Mouse (Mus musculus) MEL (cell line): ENCODE results near the gene Cdh24. TPM values are rescaled to one million over a fixed set of nuclear protein-coding genes. Genes with fewer than 3 reads are reported as not detected.

Experiments used
- DNase-seq: peaks from one replicate; pipeline ENCODE4 v3.0.0; 2011; ENCODE audit warnings: low read depth, low spot score
- H3K27ac ChIP-seq: 2 replicates; pipeline ENCODE4 v1.5.1; 2012; ENCODE audit warnings: low read depth, mild to moderate bottlenecking, control low read depth, low read length, moderate library complexity; ENCODE audit not compliant: control insufficient read depth
- H3K27me3 ChIP-seq, 2 experiments: fragments of 150-350 bp in 1 of 2; sonication (generic) in 1 of 2; 2 replicates each; pipeline ENCODE4 v1.6.1; 2012; ENCODE audit warnings: low read length in 2 of 2, mild to moderate bottlenecking in 2 of 2, improper control_type of control experiment in 1 of 2, moderate library complexity in 1 of 2; ENCODE audit not compliant: insufficient read depth in 2 of 2, control insufficient read depth in 1 of 2
- H3K36me3 ChIP-seq, 2 experiments: 2 replicates each; pipeline ENCODE4 v1.6.1; 2012 to 2014; ENCODE audit warnings: low read length in 2 of 2, improper control_type of control experiment in 1 of 2, inconsistent platforms in 1 of 2, mild to moderate bottlenecking in 1 of 2; ENCODE audit not compliant: insufficient read depth in 2 of 2, control insufficient read depth in 1 of 2
- H3K4me1 ChIP-seq, 2 experiments: fragments of 150-350 bp in 1 of 2; sonication (generic) in 1 of 2; 2 replicates each; pipeline ENCODE4 v1.6.1; 2012; ENCODE audit warnings: low read length in 2 of 2, improper control_type of control experiment in 1 of 2, mild to moderate bottlenecking in 1 of 2; ENCODE audit not compliant: insufficient read depth in 2 of 2, control insufficient read depth in 1 of 2
- H3K4me3 ChIP-seq, 2 experiments: fragments of 150-350 bp in 1 of 2; sonication (generic) in 1 of 2; 2 replicates each; pipeline ENCODE4 v1.5.1; 2012; ENCODE audit warnings: low read depth in 2 of 2, low read length in 2 of 2, mild to moderate bottlenecking in 2 of 2, moderate library complexity in 2 of 2, control low read depth in 1 of 2, improper control_type of control experiment in 1 of 2; ENCODE audit not compliant: control insufficient read depth in 1 of 2, insufficient read depth in 1 of 2
- H3K79me2 ChIP-seq: 2 replicates; pipeline ENCODE4 v1.6.1; 2012; ENCODE audit warnings: mild to moderate bottlenecking, low read length, moderate library complexity; ENCODE audit not compliant: control insufficient read depth, poor library complexity, insufficient read depth
- H3K9ac ChIP-seq: 2 replicates; pipeline ENCODE4 v1.6.1; 2012; ENCODE audit warnings: low read depth, mild to moderate bottlenecking, control low read depth, low read length, moderate library complexity; ENCODE audit not compliant: control insufficient read depth, poor library complexity, severe bottlenecking
- H3K9me3 ChIP-seq: fragments of 150-350 bp; sonication (generic); replicated peaks from 2 replicates; pipeline ENCODE4 v1.6.1; 2012; ENCODE audit warnings: mild to moderate bottlenecking, low read length, improper control_type of control experiment, moderate library complexity; ENCODE audit not compliant: insufficient read depth
- CTCF ChIP-seq, 3 experiments: IDR thresholded peaks in 2 of 3; conservative IDR thresholded peaks in 1 of 3; 2 replicates each; pipeline ENCODE4 v1.5.1; 2011 to 2012; ENCODE audit warnings: low read length in 3 of 3, low read depth in 2 of 3, mild to moderate bottlenecking in 2 of 3, improper control_type of control experiment in 1 of 3, inconsistent platforms in 1 of 3, mixed read lengths in 1 of 3, moderate library complexity in 1 of 3; ENCODE audit not compliant: control insufficient read depth in 1 of 3, insufficient read depth in 1 of 3, poor library complexity in 1 of 3, severe bottlenecking in 1 of 3
- GATA1 ChIP-seq: IDR thresholded peaks from 2 replicates; pipeline ENCODE4 v1.6.1; 2011; ENCODE audit warnings: low read depth, low read length, improper control_type of control experiment
- HCFC1 ChIP-seq: IDR thresholded peaks from 2 replicates; pipeline ENCODE4 v1.6.1; 2012; ENCODE audit warnings: low read depth, mild to moderate bottlenecking, inconsistent platforms, low read length, improper control_type of control experiment, moderate library complexity
- JUND ChIP-seq: IDR thresholded peaks from 2 replicates; pipeline ENCODE4 v1.6.1; 2011; ENCODE audit warnings: low read depth, mild to moderate bottlenecking, improper control_type of control experiment, low read length
- MAFK ChIP-seq: IDR thresholded peaks from 2 replicates; pipeline ENCODE4 v1.6.1; 2011; ENCODE audit warnings: low read depth, mild to moderate bottlenecking, low read length, improper control_type of control experiment, borderline replicate concordance
- MAX ChIP-seq: IDR thresholded peaks from 2 replicates; pipeline ENCODE4 v1.6.1; 2011; ENCODE audit warnings: low read length, improper control_type of control experiment
- MAZ ChIP-seq: IDR thresholded peaks from 2 replicates; pipeline ENCODE4 v1.6.1; 2012; ENCODE audit warnings: low read depth, mild to moderate bottlenecking, inconsistent platforms, low read length, improper control_type of control experiment
- MXI1 ChIP-seq: IDR thresholded peaks from 2 replicates; pipeline ENCODE4 v1.6.1; 2011; ENCODE audit warnings: mild to moderate bottlenecking, low read depth, low read length, improper control_type of control experiment
- MYC ChIP-seq: IDR thresholded peaks from 2 replicates; pipeline ENCODE4 v1.6.1; 2011; ENCODE audit warnings: low read depth, mild to moderate bottlenecking, low read length, improper control_type of control experiment, moderate library complexity
- NELFE ChIP-seq: IDR thresholded peaks from 2 replicates; pipeline ENCODE4 v1.6.1; 2011; ENCODE audit warnings: low read depth, low read length, improper control_type of control experiment
- NRF1 ChIP-seq: IDR thresholded peaks from 2 replicates; pipeline ENCODE4 v1.6.1; 2014; ENCODE audit warnings: low read depth, mild to moderate bottlenecking, inconsistent platforms, low read length, improper control_type of control experiment, moderate library complexity; ENCODE audit not compliant: poor library complexity, insufficient read depth, severe bottlenecking
- POLR2A ChIP-seq, 2 experiments: IDR thresholded peaks; 2 replicates each; pipeline ENCODE4 v1.6.1; 2011 to 2012; ENCODE audit warnings: low read length in 2 of 2, mild to moderate bottlenecking in 2 of 2, control low read depth in 1 of 2, improper control_type of control experiment in 1 of 2, low read depth in 1 of 2, moderate library complexity in 1 of 2; ENCODE audit not compliant: control insufficient read depth in 1 of 2, insufficient read depth in 1 of 2, poor library complexity in 1 of 2
- POLR2AphosphoS2 ChIP-seq: IDR thresholded peaks from 2 replicates; pipeline ENCODE4 v1.6.1; 2011; ENCODE audit warnings: low read length, improper control_type of control experiment
- RAD21 ChIP-seq: IDR thresholded peaks from 2 replicates; pipeline ENCODE4 v1.6.1; 2011; ENCODE audit warnings: mild to moderate bottlenecking, low read depth, low read length, improper control_type of control experiment
- SMC3 ChIP-seq: IDR thresholded peaks from 2 replicates; pipeline ENCODE4 v1.6.1; 2011; ENCODE audit warnings: low read depth, low read length, improper control_type of control experiment
- TBP ChIP-seq: IDR thresholded peaks from 2 replicates; pipeline ENCODE4 v1.8.0; 2011; ENCODE audit warnings: low read depth, low read length, improper control_type of control experiment
- TCF12 ChIP-seq: IDR thresholded peaks from 2 replicates; pipeline ENCODE4 v1.6.1; 2014; ENCODE audit warnings: low read depth, mild to moderate bottlenecking, inconsistent platforms, low read length, improper control_type of control experiment, moderate library complexity
- UBTF ChIP-seq: IDR thresholded peaks from 2 replicates; pipeline ENCODE4 v1.6.1; 2012; ENCODE audit warnings: low read depth, mild to moderate bottlenecking, inconsistent platforms, low read length, improper control_type of control experiment, moderate library complexity, borderline replicate concordance; ENCODE audit not compliant: insufficient read depth
- USF1 ChIP-seq: IDR thresholded peaks from 2 replicates; pipeline ENCODE4 v1.6.1; 2014; ENCODE audit warnings: low read depth, mild to moderate bottlenecking, inconsistent platforms, low read length, improper control_type of control experiment, moderate library complexity
- ZC3H11A ChIP-seq: IDR thresholded peaks from 2 replicates; pipeline ENCODE4 v1.6.1; 2012; ENCODE audit warnings: low read depth, mild to moderate bottlenecking, inconsistent platforms, low read length, improper control_type of control experiment
- ZMIZ1 ChIP-seq: IDR thresholded peaks from 2 replicates; pipeline ENCODE4 v1.6.1; 2012; ENCODE audit warnings: low read depth, mild to moderate bottlenecking, inconsistent platforms, low read length, improper control_type of control experiment, moderate library complexity
- polyA plus RNA-seq, 2 experiments: library from polyadenylated mRNA; stranded (reverse) in 1 of 2; unstranded in 1 of 2; fragments of >175 nt in 1 of 2; fragments of >200 nt in 1 of 2; gene quantifications; 2 replicates each; pipeline versions ENCODE4 v1.2.1 to v1.2.4; 2012; ENCODE audit warnings: low replicate concordance in 2 of 2, low read depth in 1 of 2; ENCODE audit not compliant: insufficient read length in 2 of 2, insufficient read depth in 1 of 2, missing spikeins in 1 of 2
- total RNA-seq: library from RNA; depleted of rRNA; stranded (reverse); fragments of 300-350 nt; gene quantifications from 2 replicates; pipeline ENCODE4 v1.2.3, GENCODE M21; 2012; rRNA removed

Gene Cdh24
- total RNA-seq (0.89 and 0.92 TPM in 2 replicates), polyA plus RNA-seq (1 to 10 TPM in 1 of 2 experiments, not detected in 1; 5.8 TPM)

DNA sequence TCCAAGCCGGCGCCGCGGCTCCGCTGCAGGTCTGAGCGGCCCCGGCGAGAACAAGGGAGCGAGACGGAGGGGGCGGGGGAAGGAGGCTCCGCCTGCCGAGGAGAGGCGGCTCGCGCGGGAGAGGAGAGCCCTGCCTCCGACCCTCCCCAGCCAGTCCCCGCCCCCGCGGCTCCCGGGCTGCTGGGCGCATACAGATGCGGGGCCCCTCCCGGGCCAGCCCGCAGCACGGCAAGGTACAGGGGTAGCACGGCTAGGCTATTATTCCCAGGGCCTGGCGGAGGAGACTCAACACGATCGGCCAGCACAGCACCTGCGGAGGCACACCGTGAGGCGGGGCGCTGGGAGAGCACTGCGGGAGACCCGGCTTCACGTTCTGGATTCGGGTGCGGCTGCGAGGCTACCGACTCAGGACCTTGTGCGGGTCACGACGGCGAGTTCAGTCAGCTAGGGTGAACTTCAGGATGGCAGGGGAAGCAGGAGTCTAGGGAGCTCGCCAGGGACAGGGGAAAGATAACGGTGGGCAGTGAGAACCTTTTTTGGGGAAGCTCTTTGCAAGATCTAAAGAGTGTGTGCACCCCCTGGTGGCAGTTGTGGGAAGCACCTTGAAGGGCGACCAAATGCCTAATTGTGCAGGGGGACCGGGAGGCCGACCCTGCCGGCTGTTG is at the start of gene Cdh24:
Cdh24 (minus strand) TSS at position 60 of the 665 bp plus-strand sequence.
- peak within 1 kb of the TSS; percentile 63 for H3K27ac ChIP-seq
- TF ChIP-seq SMC3, result peak; percentile 91
- TF ChIP-seq ZMIZ1, result peak; percentile 4; the same call in 1 of the 2 replicates
- TF ChIP-seq MXI1, result peak; percentile 68
- TF ChIP-seq NRF1, result 0 out of 2 replicates have a peak, but pooled peaks have one; percentile 7
- TF ChIP-seq GATA1, result peak; percentile 58
- TF ChIP-seq TCF12, result peak; percentile 43; the same call in 1 of the 2 replicates
- TF ChIP-seq POLR2AphosphoS2, result peak; percentile 91; the same call in 1 of the 2 replicates
- TF ChIP-seq TBP, result no peak; the same call in 1 of the 2 replicates
- 0 out of 2 replicates have a peak, but pooled peaks have one; percentile 17 for TF ChIP-seq UBTF
- peak; percentile 44; the same call in 1 of the 2 replicates for TF ChIP-seq MAZ
- TF ChIP-seq MYC, result no peak
- TF ChIP-seq JUND, result no peak; the same call in 1 of the 2 replicates
- TF ChIP-seq ZC3H11A, result peak; percentile 67
- peak; percentile 78 for TF ChIP-seq RAD21
- TF ChIP-seq MAFK, result no peak
- peak; percentile 80 to 88 (median 84) for TF ChIP-seq CTCF (IDR thresholded peaks at IDR 0.05 in 2 of 3, conservative IDR thresholded peaks at IDR 0.05 in 1 of 3; ENCODE audit: control insufficient read depth in 1 of 3, insufficient read depth in 1 of 3, low read depth in 2 of 3, low read length in 3 of 3, poor library complexity in 1 of 3, severe bottlenecking in 1 of 3)
- peak; percentile 6; the same call in 1 of the 2 replicates for TF ChIP-seq NELFE
- peak; percentile 33; the same call in 1 of the 2 replicates for TF ChIP-seq HCFC1
- no peaks in the 10 kb centered on the region; the same call in 1 of the 2 replicates for H3K79me2 ChIP-seq
- H3K9me3 ChIP-seq, result no peaks in the 10 kb centered on the region
- DNase-seq, result peak; percentile 90
- H3K27me3 ChIP-seq, result no peaks in the 10 kb centered on the region
- H3K4me1 ChIP-seq, result peaks cover 4% of the 10 kb centered on the region in 2 experiments; a peak in 2 of 4 replicates
- peak within 1 kb of the TSS; percentile 77 for H3K9ac ChIP-seq
- H3K4me3 ChIP-seq, result peak within 1 kb of the TSS; percentile 66 to 92
- no peaks in the 10 kb centered on the region; a peak in 2 of 4 replicates for H3K36me3 ChIP-seq

DNA sequence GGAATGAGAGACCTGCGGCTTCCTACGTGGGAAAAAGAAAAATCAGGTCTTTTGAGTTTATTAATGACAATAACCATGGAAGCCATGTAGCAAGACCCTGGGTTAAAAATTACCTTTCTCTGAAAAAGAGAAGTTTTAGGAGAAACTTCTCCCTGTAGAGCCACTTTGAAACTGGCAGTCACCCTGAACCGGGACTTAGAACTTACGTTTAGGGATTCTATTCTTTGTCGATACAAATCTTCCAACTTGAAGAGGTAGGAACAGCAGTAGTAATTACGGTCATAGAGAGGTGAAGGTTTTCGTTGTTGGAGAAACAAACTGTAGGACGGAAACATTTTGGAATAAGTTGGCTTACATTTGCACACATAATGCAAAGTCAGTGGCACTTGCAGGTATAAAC is 46.1 kb upstream of the Cdh24 start:
- peak; percentile 58 for DNase-seq

More for the DNA sequence above, 46.1 kb upstream of the Cdh24 start:
- peaks cover 47% of the 10 kb centered on the region for H3K79me2 ChIP-seq
- H3K9ac ChIP-seq, result peak overlapping the region; percentile 90
- no peak for TF ChIP-seq POLR2A (IDR thresholded peaks at IDR 0.05; ENCODE audit: control insufficient read depth in 1 of 2, insufficient read depth in 1 of 2, low read depth in 1 of 2, low read length in 2 of 2, poor library complexity in 1 of 2)
- no peak for TF ChIP-seq MAX
- TF ChIP-seq USF1, result 0 out of 2 replicates have a peak, but pooled peaks have one; percentile 2
- TF ChIP-seq ZMIZ1, result 0 out of 2 replicates have a peak, but pooled peaks have one; percentile 3
- no peaks in the 10 kb centered on the region for H3K27me3 ChIP-seq
- peaks cover 2 to 8% of the 10 kb centered on the region in 2 experiments; a peak in 3 of 4 replicates for H3K4me1 ChIP-seq
- no peaks in the 10 kb centered on the region for H3K9me3 ChIP-seq
- peak overlapping the region; percentile 79 to 98 for H3K4me3 ChIP-seq
- peaks cover 1 to 22% of the 10 kb centered on the region in 2 experiments for H3K36me3 ChIP-seq
- H3K27ac ChIP-seq, result peak overlapping the region; percentile 78
